Mouse (Mus musculus) testis, adult 2 months (tissue): ENCODE measurements around the gene Mrpl52.

ENCODE experiments used
- CTCF ChIP-seq: fragments of 200-500 bp; IDR thresholded peaks from 2 replicates; pipeline ENCODE4 v1.5.1; 2012; ENCODE audit warnings: low read depth, mild to moderate bottlenecking, inconsistent platforms, low read length, moderate library complexity; ENCODE audit not compliant: control insufficient read depth, insufficient read depth, insufficient replicate concordance
- POLR2A ChIP-seq: fragments of 200-500 bp; IDR thresholded peaks from 2 replicates; pipeline ENCODE4 v1.6.1; 2012; ENCODE audit warnings: low read depth, mild to moderate bottlenecking, inconsistent platforms, low read length, moderate library complexity; ENCODE audit not compliant: control insufficient read depth

GRCm38 (mm10) chr14:54475941-54476844 lies 49.5 kb downstream of the Mrpl52 start, which contains the start of gene Rem2:
- TF ChIP-seq POLR2A (no peak), CTCF (no peak)
